Mouse (Mus musculus) intestine, embryonic 16.5 days (tissue): Measurements from ENCODE around the gene Pxn. TPM values are rescaled to one million over a fixed set of nuclear protein-coding genes. Genes with fewer than 3 reads are reported as not detected.

Source experiments
- ATAC-seq: fragments of 200-750 bp; cut with Nextera tagmentation; 2 replicates; pipeline ENCODE4 v1.8.0; 2017; ENCODE audit warnings: moderate TSS enrichment, moderate library complexity
- H3K27ac ChIP-seq: fragments of 300-500 bp; sonication (generic); 2 replicates; pipeline ENCODE4 v1.5.1; 2014; ENCODE audit warnings: mild to moderate bottlenecking, low read length
- H3K27me3 ChIP-seq: fragments of 300-500 bp; sonication (generic); replicated peaks from 2 replicates; pipeline ENCODE4 v1.6.1; 2014; ENCODE audit warnings: low read length, control low read depth, mixed read lengths; ENCODE audit not compliant: control insufficient read depth, insufficient read depth
- H3K36me3 ChIP-seq: fragments of 300-500 bp; sonication (generic); 2 replicates; pipeline ENCODE4 v1.6.1; 2014; ENCODE audit warnings: low read length, control low read depth; ENCODE audit not compliant: control insufficient read depth, insufficient read depth
- H3K4me1 ChIP-seq: fragments of 300-500 bp; sonication (generic); 2 replicates; pipeline ENCODE4 v1.6.1; 2014; ENCODE audit warnings: low read length, control low read depth, mixed read lengths; ENCODE audit not compliant: control insufficient read depth, insufficient read depth
- H3K4me2 ChIP-seq: fragments of 300-500 bp; sonication (generic); 2 replicates; pipeline ENCODE4 v1.6.1; 2014; ENCODE audit warnings: low read depth, low read length, control low read depth
- H3K4me3 ChIP-seq: fragments of 300-500 bp; sonication (generic); 2 replicates; pipeline ENCODE4 v1.5.1; 2014; ENCODE audit warnings: mild to moderate bottlenecking, low read length
- H3K9ac ChIP-seq: fragments of 300-500 bp; sonication (generic); 2 replicates; pipeline ENCODE4 v1.6.1; 2014; ENCODE audit warnings: low read depth, low read length
- H3K9me3 ChIP-seq: fragments of 300-500 bp; sonication (generic); 2 replicates; pipeline ENCODE4 v1.6.1; 2016; ENCODE audit warnings: low read length, control low read depth; ENCODE audit not compliant: control insufficient read depth
- WGBS: fragments of 180-500 bp; shearing (Covaris S2); extraction: QIAGEN DNeasy Blood & Tissue Kit; methylation state at CpG from one replicate; pipeline ENCODE4 v1.1.7; 2014; 5-methylcytosine and 5-hydroxymethylcytosine counted together
- polyA plus RNA-seq: library from polyadenylated mRNA; unstranded; fragments of >200 nt; fragmentation: Nextera tagmentation; extraction: Ambion mirVana; gene quantifications from 2 replicates; pipeline ENCODE4 v1.2.1, GENCODE M21; 2015

Gene Pxn
- polyA plus RNA-seq, 1 experiment from 2014 or later, result 71.9 TPM

DNA sequence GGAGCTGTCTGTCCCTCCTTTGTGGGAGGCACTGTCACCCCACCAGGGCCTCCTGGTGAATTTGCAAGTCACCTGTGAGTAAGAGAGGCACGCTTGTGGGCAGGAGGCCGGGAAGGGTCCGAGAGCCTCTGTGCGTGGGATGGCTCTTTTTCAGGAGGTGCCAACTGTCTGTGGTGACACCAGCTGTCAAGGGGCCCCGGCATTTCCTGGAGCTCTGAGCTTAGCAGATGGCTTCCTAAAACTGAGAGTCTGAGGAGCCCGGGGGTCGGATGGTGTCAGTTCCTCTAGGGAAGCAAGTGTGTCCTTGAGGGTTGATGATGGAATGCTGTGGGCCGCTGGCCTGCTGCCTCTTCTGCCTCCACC is 24.0 kb downstream of the Pxn start:
- Histone ChIP-seq H3K9ac (peak overlapping the region; percentile 41; the same call in 1 of the 2 replicates), H3K9me3 (no peaks in the 10 kb centered on the region), H3K4me1 (peaks cover 69% of the 10 kb centered on the region), H3K4me2 (no peak overlapping the region), H3K36me3 (no peaks in the 10 kb centered on the region), H3K4me3 (no peak overlapping the region), H3K27me3 (no peaks in the 10 kb centered on the region), H3K27ac (peak overlapping the region; percentile 93)
- 60% methylated on average over 8 of the region's 8 CpGs for WGBS
- ATAC-seq, result no peak

GRCm38 (mm10) chr5:115531671-115532270 is 25.3 kb downstream of the Pxn start:
- Histone ChIP-seq H3K27me3 (no peaks in the 10 kb centered on the region), H3K4me3 (no peak overlapping the region)
- WGBS, result 19% methylated on average over 18 of the region's 18 CpGs

GRCm38 (mm10) chr5:115534290-115534731 is 27.8 kb downstream of the Pxn start:
- Histone ChIP-seq H3K36me3 (no peaks in the 10 kb centered on the region), H3K4me3 (no peak overlapping the region), H3K4me1 (peaks cover 83% of the 10 kb centered on the region), H3K4me2 (peak overlapping the region; percentile 39), H3K27me3 (no peaks in the 10 kb centered on the region), H3K9me3 (no peaks in the 10 kb centered on the region), H3K9ac (peak overlapping the region; percentile 58), H3K27ac (peak overlapping the region; percentile 80)
- whole genome bisulfite sequencing, result 23% methylated on average over 16 of the region's 16 CpGs
- no peak for ATAC-seq

More at GRCm38 (mm10) chr5:115531671-115532270, 25.3 kb downstream of the Pxn start:
- Histone ChIP-seq H3K9me3 (no peaks in the 10 kb centered on the region), H3K27ac (peak overlapping the region; percentile 93), H3K36me3 (no peaks in the 10 kb centered on the region), H3K4me1 (peaks cover 74% of the 10 kb centered on the region), H3K9ac (peak overlapping the region; percentile 53), H3K4me2 (peak overlapping the region; percentile 48)
- peak; percentile 79 for ATAC-seq

- Histone ChIP-seq H3K4me1 (peaks cover 80% of the 10 kb centered on the region), H3K9me3 (no peaks in the 10 kb centered on the region), H3K36me3 (no peaks in the 10 kb centered on the region), H3K4me2 (peak overlapping the region; percentile 39), H3K9ac (peak overlapping the region; percentile 58), H3K27ac (peak overlapping the region; percentile 80), H3K27me3 (no peaks in the 10 kb centered on the region), H3K4me3 (peak overlapping the region; percentile 5; the same call in 1 of the 2 replicates)
- no peak for ATAC-seq
- WGBS, result 30% methylated on average over 8 of the region's 8 CpGs
Observed at GRCm38 (mm10) chr5:115534856-115535255, 28.4 kb downstream of the Pxn start.

- Histone ChIP-seq H3K27ac (peak overlapping the region; percentile 80), H3K9me3 (no peaks in the 10 kb centered on the region), H3K27me3 (no peaks in the 10 kb centered on the region), H3K4me2 (0 out of 2 replicates have a peak overlapping the region, but pooled peaks have one; percentile 14), H3K4me3 (no peak overlapping the region), H3K4me1 (peaks cover 72% of the 10 kb centered on the region), H3K9ac (0 out of 2 replicates have a peak overlapping the region, but pooled peaks have one; percentile 20), H3K36me3 (no peaks in the 10 kb centered on the region)
- ATAC-seq, result no peak
- WGBS, result 45% methylated on average over 7 of the region's 7 CpGs
Observed at GRCm38 (mm10) chr5:115535635-115536034, 29.2 kb downstream of the Pxn start.

- Histone ChIP-seq H3K4me3 (peak overlapping the region; percentile 22), H3K4me2 (peak overlapping the region; percentile 44), H3K9me3 (no peaks in the 10 kb centered on the region), H3K27ac (peak overlapping the region; percentile 86), H3K9ac (peak overlapping the region; percentile 62), H3K4me1 (peaks cover 58% of the 10 kb centered on the region), H3K36me3 (no peaks in the 10 kb centered on the region), H3K27me3 (no peaks in the 10 kb centered on the region)
- WGBS, result 60% methylated on average over 13 of the region's 13 CpGs
- peak; percentile 57 for ATAC-seq
Observed at GRCm38 (mm10) chr5:115538017-115538692, 31.7 kb downstream of the Pxn start.

DNA sequence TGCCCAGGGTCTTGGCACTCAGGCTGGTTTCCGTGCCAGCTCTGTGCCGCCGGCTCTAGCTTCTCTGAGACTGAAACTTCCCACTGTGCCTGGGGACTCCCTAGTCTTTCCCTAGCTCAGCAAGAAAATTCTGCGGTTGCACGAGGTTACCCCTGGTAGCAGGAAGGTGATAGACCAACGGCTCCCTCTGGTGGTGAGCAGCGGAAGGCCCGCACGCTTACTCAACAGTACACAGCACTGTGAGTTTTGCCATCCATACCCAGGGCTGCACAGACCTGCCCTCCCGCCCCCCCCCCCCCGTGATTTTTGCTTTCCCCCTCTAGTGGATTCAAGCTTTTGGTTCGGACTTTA is 32.2 kb downstream of the Pxn start:
- Histone ChIP-seq H3K27ac (peak overlapping the region; percentile 86), H3K4me2 (peak overlapping the region; percentile 44), H3K36me3 (no peaks in the 10 kb centered on the region), H3K9me3 (no peaks in the 10 kb centered on the region), H3K4me3 (peak overlapping the region; percentile 22), H3K27me3 (no peaks in the 10 kb centered on the region), H3K4me1 (peaks cover 58% of the 10 kb centered on the region), H3K9ac (peak overlapping the region; percentile 62)
- WGBS, result 1% methylated on average over 12 of the region's 12 CpGs
- ATAC-seq, result peak; percentile 62

DNA sequence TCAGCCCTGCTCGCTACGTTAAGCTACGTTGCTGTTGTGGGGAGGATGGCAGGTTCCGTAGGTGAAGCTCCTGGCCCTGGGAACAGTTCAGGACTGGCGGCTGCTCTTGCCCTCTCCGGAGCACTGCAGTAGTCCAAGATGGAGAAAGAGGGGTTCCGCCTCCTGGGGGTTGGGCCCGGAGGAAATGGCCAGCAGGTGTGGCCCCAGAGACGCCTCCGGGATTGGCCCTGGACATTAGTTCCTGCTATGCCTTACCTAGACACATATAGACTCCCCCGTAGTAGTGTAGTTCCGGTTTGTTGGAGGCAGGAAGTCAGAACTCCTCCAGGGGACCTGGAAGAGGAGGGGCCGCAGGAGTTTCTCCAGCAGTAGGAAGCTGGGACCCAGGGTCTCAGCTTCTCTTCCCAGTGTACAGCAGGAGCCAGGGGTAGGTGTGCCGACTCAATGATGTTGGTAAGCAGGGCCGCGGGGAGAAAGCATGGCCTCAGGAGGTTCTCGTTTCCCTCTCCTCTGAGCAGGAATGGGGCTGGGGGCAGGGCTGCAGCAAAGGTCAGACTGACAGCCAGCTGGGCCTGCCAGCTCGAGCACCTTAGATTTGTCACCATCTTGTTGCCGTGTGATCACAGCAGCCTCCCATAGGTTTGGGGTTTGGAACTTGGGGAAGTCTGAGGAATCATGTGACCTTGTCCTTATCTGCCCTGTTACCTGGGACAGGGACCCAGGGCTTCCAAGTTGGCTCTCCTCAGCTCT is 36.3 kb downstream of the Pxn start:
- H3K4me1 ChIP-seq, result peaks cover 38% of the 10 kb centered on the region

More for the DNA sequence above, 36.3 kb downstream of the Pxn start:
- Histone ChIP-seq H3K9me3 (no peaks in the 10 kb centered on the region), H3K9ac (peak overlapping the region; percentile 72), H3K4me3 (peak overlapping the region; percentile 44), H3K36me3 (peaks cover 16% of the 10 kb centered on the region), H3K27me3 (no peaks in the 10 kb centered on the region), H3K27ac (peak overlapping the region; percentile 98), H3K4me2 (peak overlapping the region; percentile 57)
- 34% methylated on average over 19 of the region's 19 CpGs for WGBS
- ATAC-seq, result peak; percentile 64
